Mouse (Mus musculus): Measurements from ENCODE around the gene Gm21119. TPM values are rescaled to one million over a fixed set of nuclear protein-coding genes. Genes with fewer than 3 reads are reported as not detected.
"Not testable (repeated sequence)": the region's sequence is repeated elsewhere in the genome, so short reads cannot be mapped to it uniquely, and the experiment has no call there.

Gene Gm21119
- 0.67 and 1.0 TPM in 2 replicates for total RNA-seq (2021)
- long read RNA-seq = 0 reads

DNA sequence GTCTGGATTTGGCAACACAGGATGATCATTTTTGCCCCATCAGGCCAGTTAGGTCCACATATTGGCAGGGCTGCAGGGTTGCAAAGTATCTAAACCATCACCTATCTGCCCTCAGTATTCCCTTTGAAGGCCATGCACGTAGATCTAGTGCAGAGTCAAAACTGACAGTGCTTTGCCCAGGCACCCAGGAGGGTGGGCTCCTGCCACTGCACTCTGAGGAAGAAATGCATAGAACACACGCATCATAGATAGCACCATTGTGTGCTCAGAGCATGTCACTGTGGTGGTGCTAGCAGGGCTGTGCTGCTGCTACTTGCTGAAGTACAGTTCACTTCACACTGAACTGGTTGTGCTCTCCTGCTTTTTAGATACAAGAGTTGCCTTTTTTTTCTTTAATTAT is at the start of gene Gm21119:
Gm21119 (plus strand) TSS at position 301 of the 400 bp plus-strand sequence.
- not testable (repeated sequence) for DNase-seq

- not testable (repeated sequence) for DNase-seq
Measured at GRCm38 (mm10) chr8:20566753-20567152, 48.0 kb upstream of the Gm21119 start.

DNA sequence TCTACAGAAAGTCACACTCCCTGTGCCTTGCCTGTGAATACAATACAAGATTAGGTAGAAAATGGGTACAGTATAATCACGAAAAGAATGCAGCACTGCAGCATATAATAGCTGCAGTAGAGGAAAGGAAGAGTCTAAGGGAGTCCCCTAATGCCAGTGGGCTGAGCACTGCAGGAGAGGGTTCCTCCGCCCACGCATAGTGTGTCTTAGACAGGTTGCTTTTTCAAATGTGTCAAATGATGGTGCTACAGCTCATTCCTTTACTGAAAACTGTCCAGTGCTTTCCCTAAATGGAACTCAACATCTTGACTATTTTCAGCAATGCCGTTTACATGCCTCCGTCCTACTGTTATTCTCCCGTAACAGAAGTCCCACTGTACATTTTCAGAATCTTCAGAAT is 33.6 kb upstream of the Gm21119 start:
- DNase-seq = not testable (repeated sequence)

DNA sequence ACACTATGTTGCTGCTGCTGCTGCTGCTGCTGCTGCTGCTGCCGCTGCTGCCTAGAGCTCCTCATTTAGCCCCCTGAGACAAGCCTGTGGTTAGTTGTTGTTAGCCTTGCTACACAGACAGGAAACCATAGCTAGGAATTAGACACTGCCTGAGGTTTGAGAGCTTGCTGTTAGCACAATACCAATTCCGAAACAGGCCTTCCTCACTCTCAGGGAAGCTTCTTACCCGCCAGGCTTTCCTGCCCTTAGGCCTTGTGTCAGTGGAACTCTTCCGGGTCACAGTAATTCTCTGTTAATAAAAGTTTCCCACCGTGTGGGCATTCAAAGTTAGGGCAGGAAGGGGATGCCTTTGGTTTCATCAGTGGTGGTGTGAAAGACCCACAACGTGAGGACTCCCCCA is 31.9 kb upstream of the Gm21119 start:
- DNase-seq = not testable (repeated sequence)

DNA sequence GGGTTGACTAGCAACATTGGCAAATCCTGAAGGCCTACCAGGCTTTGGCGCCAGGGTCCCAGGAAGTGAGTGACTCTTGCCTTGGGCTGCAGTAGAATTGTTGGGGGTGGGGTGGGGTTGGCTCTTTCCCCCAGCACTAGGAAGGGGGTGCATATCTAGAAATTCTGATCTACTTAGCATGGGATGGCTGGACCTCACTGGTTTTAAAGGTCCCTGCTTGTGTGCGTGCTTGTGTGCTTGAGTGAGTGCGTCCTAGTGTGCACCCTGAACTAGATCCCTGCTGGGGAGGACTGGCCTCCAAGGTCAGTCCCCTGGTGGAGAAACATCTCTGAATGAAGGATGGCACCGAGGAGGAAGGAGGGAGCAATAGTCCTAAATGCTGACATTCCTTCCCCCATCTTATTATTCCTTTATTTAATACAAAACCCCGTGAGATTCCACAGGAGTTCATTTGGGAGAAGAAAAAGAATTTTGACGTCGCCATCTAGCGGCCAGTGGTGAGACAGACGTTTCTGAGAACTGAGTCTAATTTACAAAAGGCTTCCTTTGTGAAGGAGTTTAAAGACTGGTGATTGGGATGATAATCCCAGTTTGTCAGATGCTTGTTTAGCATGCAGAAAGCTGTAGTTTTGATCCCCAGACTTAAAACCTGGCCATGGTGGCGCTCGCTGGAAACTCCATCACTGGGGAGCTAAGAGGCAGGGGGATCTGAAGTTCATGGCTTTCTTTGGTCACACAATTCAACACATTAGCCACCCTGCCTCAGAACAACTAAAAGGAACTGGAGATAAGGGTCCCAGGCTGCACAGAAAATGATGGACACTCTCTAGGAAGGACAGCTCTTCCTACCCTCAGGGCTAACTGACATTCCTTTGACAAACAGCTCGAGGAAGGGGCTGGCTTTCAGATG is 26.2 kb upstream of the Gm21119 start:
- not testable (repeated sequence) for DNase-seq

- not testable (repeated sequence) for DNase-seq
Measured at GRCm38 (mm10) chr8:20589178-20589539, 25.6 kb upstream of the Gm21119 start.

DNA sequence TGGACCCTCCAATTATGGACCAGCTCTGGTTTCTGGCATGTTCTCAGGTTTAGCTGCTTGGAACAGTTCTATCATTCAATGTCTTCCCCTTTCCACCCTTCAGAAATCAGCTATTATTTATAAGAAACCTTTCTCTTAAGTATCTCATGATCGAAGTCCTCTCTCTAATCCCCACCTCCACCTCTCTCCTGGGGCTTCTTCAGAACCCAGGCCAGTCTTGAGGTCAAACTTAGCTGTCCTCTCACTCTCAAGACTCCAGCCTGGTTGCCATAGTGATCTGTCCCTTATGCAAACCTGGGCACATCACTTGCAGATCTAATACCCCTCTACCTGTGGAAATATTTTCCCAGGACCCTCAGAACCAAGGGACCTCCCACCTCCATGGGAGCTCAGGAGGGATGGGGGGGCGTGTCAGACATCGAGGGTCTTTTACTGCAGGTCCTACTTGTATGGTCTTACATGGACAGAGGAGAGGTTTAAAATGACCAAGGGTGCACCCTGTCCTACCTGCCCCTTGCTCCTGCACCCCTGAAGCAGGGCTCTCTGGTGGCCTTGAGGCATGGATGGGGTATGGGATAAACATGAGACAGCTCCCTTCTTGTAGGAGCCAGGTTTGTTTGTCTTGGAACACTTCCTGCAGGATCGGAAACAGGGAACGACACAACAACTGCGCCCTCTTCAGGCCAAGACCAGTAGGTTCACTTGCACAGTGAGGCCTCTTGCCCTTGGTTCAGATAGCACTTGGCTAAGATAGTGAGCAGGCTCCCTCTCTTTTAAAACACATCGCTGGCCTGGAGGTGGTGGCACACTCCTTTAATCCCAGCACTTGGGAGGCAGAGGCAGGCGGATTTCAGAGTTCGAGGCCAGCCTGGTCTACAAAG is 24.4 kb upstream of the Gm21119 start:
- peak; percentile 5 for DNase-seq

GRCm38 (mm10) chr8:20591002-20591401 is 23.7 kb upstream of the Gm21119 start:
- DNase-seq = not testable (repeated sequence)

DNA sequence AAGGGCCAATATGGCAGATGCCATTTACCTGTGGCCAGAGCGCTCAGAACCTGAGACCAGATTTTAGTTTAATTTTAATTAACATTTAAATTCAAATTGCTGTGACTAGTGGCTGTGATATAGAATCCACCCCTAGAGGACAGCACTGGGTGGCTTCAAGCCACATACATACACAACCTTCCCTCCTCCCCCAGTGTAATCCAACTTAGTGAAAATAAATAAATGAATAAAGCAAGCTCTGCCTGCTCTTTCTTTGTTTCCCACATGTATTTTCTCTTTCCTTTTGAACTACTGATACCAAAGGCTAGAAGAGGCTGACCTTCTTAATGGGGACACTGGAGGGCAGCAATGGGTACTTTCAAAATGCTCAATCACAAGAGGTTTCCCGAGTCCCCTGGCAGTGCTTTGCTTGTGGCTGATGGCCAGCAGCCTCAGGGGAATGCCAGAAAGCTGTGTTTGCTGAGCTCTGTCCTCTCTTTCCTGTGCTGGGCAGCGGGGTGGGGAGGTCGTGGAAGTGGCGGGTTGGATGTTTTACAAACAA is 21.9 kb upstream of the Gm21119 start:
- not testable (repeated sequence) for DNase-seq

- peak; percentile 58 for DNase-seq
Measured at GRCm38 (mm10) chr8:20593841-20594240, 20.9 kb upstream of the Gm21119 start.

GRCm38 (mm10) chr8:20596081-20596841 is 18.5 kb upstream of the Gm21119 start:
- peak; percentile 4 for DNase-seq

- DNase-seq = peak; percentile 53
Measured at GRCm38 (mm10) chr8:20596842-20597708, 17.6 kb upstream of the Gm21119 start.

- DNase-seq = not testable (repeated sequence)
Measured at GRCm38 (mm10) chr8:20598300-20599170, 16.2 kb upstream of the Gm21119 start.

- not testable (repeated sequence) for DNase-seq
Measured at GRCm38 (mm10) chr8:20599350-20599749, 15.4 kb upstream of the Gm21119 start.

DNA sequence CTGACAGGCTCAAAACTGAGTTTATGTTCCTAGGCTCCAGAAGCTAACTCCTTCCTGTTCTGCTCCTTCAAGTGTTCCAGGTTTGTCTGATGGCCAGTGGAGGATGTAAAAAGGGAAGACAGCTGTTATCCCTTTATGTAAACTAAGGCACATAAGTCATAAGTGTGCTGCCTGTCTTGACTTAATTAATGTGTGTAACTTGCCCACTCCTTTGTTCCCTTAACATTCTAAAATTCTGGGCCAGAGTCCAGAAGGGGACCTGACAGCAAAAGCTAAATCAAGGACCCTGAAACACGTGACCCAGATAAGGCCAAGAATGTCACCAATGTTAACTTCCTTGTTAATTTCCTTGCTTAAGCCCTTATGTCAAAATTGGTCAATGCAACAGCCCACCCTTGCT is 3.9 kb upstream of the Gm21119 start:
- DNase-seq = not testable (repeated sequence)

GRCm38 (mm10) chr8:20612721-20613120 is 2.0 kb upstream of the Gm21119 start:
- not testable (repeated sequence) for DNase-seq

- DNase-seq = not testable (repeated sequence)
Measured at GRCm38 (mm10) chr8:20630766-20631165, 16.0 kb downstream of the Gm21119 start.

GRCm38 (mm10) chr8:20637931-20638330 is 23.2 kb downstream of the Gm21119 start:
- not testable (repeated sequence) for DNase-seq

GRCm38 (mm10) chr8:20643536-20643935 is 28.8 kb downstream of the Gm21119 start:
- DNase-seq = not testable (repeated sequence)

- DNase-seq = peak; percentile 17
Measured at GRCm38 (mm10) chr8:20652976-20653375, 38.3 kb downstream of the Gm21119 start.

All from adrenal gland, postnatal 25 days (tissue).